Mouse (Mus musculus) heart, postnatal 36 days (tissue): ENCODE results near the gene Mau2. TPM values are rescaled to one million over a fixed set of nuclear protein-coding genes. Genes with fewer than 3 reads are reported as not detected.
"Not testable (repeated sequence)": the region's sequence is repeated elsewhere in the genome, so short reads cannot be mapped to it uniquely, and the experiment has no call there.

Experiments
- DNase-seq, 2 experiments: peaks; one replicate each; pipeline ENCODE4 v3.0.0; 2021 to 2022
- intact Hi-C: fragments of 180-260 bp; cut with DNase I; formaldehyde crosslinking; loops from one replicate; pipeline ENCODE4 v1.15.1; 2025
- total RNA-seq, 2 experiments: library from RNA; stranded (reverse); gene quantifications; 2 replicates each; pipeline ENCODE4 v1.2.3; 2021

Gene Mau2
- total RNA-seq, 2 experiments from 2014 or later = 35.3 to 38.6 TPM

DNA sequence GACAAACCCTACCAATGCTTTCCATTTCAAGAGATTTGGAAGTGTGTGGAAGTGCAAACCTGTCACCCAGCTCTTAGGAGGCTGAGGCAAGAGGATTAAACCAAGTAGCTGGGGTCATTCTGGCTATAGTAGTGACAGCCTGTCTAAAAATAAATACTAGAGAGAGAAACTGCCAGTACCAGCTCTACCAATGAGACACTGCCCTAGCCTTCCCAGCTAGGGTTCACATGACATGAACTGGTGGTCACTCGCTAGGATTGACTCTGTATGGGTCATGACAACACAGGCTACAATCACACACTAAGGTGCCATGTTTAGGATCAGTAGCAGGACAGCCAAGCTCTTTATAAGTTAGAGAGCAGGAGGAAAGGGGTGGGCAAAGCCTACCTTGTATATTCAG is 12.3 kb downstream of the Mau2 start:
- DNase-seq = no peak
- intact Hi-C loops = no loop called here

DNA sequence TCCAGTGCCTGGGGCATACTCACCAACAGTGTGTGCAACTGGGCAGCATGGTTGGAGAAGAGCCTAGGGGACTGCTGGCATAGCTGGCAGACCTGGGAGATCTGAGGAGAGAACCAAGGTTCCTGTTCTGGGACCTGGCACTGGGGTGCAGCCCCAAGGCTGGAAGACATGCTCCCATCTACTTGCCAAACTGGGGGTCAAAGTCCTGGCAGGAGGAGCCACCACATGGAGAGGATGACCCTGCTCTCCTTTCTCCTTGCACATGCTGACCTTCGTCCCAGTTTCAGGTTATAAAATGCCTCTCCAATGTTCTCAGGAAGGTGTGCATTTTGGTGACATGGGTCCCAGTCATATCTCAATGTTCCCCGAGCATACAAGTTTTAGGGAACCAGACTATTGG is 16.4 kb downstream of the Mau2 start:
- no peak for DNase-seq

DNA sequence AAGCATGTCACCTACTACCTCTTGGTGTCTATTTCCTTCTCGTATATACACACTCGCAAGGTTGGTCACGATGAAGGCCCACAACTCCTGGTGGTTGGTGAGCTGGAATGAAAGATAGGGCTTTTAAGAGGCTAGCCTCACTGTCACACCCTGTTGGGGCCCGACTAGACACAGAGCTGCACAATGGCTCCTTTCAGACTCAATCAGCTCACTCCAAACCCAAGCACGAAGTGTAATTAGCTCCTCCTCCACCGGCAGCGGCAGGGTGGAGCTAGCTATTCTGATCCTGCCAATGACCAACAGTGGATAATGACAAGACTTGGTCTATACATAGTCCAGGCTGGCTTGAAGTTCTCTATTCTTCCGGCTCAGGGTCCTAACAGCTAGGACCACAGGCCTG is 18.9 kb downstream of the Mau2 start:
- intact Hi-C loops = no loop called here
- no peak for DNase-seq

More for the DNA sequence above, 16.4 kb downstream of the Mau2 start:
- intact Hi-C loops = no loop called here

DNA sequence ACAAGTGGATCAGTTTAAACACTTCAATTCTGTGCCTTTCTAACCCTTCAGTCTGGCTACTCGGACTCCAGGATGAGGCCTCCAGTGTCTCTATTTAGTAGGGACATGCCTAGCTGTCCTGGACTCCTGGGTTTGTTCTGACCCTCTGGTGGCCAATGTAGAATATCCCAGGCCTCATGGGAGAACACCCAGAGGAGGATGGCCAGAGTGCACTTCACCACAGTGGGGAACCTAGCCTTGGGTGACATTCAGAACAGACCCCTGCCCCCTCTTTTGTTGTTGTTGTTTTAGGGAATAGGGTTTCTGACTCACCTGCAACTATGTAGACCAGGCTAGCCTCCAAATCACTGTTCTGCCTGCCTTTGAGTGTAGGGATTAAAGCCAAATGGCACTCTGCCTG is 27.5 kb downstream of the Mau2 start:
- intact Hi-C loops = no loop called here
- no peak for DNase-seq

DNA sequence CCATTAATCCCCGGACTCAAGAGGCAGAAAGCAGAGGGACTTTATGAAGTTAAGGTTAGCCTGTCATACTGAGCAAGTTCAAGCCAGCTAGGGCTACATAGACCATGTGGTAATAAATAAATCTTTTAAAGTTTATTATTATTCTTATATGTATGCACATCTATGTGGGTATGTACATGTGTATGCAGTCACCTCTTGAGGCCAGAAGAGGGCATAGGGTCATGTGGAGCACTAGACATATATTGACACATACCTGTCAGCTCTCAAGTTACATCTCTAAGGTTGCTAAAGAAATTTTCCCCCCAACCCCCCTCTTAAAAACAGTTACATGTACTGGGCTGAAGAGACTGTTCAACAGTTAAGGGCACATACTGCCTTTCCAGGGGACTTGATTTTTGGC is 29.8 kb downstream of the Mau2 start:
- intact Hi-C loops = no loop called here

DNA sequence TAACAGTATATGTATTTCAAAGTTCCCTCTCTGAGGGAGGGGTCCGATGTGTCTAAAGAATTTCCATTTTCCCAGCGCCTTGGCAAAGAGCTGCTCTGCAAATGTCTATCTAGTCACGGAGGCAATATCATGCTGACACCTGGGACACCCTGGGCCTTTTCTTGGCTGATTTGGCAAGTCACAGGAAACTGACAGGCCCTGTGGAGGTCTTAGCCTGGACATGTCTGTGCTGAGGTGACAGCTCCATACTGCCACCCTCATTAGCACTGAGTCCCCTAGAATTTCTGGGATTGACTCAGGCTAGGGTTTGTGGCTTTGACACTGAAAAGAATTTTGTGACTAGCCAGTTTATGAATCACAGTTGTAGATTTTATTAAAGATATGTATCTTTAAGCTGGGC is 30.2 kb downstream of the Mau2 start:
- intact Hi-C loops = no loop called here
- DNase-seq = no peak

More for the DNA sequence above, 29.8 kb downstream of the Mau2 start:
- no peak for DNase-seq

DNA sequence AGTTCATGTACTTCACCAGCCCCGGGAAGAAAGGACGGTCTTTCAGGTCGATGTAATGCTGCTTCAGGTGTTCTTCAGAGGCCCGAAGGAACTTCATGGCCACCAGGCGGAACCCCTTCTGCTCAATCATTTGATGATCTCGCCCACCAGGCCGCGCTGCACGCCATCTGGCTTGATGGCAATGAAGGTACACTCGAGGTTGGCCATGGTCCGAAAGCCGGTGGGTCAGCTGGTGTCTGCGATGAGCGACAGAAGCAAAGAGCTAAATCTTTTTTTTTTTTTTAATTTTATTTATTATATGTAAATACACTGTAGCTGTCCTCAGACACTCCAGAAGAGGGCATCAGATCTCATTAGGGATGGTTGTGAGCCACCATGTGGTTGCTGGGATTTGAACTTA is 31.7 kb downstream of the Mau2 start:
- DNase-seq, intact Hi-C loops: not testable (repeated sequence)

DNA sequence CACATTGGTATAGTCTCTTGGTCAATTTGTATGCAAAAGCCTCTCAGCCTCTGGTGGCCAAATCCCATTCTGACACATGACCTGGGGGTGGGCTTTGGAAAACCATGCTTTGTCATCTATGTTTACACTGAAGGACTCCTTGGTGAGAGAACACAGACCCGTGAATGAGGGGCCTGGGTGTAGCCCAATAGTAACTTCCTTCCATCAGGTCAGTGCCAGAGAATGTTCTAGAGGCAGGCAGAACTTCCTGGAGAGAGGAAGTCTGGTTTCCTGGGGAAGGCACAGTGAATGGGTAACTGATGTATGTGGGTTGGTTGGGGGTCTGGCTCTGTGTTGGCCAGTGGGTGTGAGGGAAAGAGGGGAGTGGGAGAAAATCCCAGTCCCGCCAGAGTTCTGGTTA is 37.4 kb downstream of the Mau2 start:
- peak; percentile 38 to 41 for DNase-seq
- intact Hi-C loops = no loop called here

DNA sequence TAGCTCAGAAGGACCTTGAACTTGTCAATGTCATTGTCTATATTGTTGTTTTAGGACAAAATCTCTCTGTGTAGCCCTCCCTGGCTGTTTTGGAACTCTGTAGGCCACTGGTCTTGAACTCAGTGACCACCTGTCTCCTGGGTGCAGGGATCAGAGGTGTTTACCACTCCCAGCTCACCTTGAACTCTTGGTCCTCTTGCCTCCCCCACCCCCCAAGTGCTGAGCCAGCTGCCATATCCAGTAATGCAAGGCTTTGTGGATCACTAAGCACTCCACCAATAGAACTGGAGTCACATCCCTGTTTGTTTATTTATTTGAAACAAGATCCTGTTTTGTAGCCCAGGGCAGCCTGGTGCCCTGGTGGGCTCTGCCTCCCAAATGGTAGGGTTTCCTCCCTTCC is 38.2 kb downstream of the Mau2 start:
- intact Hi-C loops = no loop called here

DNA sequence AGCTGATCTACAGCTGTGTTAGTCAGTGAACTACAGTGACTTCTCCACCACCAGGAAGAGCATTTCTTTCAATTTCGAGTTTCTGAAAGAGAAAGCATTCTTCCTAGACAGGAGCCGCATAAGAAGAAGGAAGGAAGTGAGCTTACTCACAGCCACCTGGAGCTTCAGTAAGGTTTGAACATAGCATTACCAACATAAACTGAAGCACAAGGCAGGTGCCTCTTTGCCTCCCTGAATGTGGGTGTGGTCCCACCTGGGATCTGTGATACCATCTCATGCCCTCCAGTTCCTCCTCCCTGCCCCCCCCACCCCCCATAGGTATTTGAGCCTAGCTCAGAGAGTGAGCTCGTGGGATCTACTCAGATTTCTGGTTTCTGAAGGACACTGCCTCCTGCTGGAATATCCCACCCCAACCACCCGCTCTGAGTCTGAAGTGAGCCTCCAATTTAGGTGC is 39.3 kb downstream of the Mau2 start:
- no peak for DNase-seq
- intact Hi-C loops = loop anchor here (2.0 kb wide), 1 partner anchor 128 kb away; no protein-coding TSS in a partner anchor

More for the DNA sequence above, 38.2 kb downstream of the Mau2 start:
- DNase-seq = no peak

DNA sequence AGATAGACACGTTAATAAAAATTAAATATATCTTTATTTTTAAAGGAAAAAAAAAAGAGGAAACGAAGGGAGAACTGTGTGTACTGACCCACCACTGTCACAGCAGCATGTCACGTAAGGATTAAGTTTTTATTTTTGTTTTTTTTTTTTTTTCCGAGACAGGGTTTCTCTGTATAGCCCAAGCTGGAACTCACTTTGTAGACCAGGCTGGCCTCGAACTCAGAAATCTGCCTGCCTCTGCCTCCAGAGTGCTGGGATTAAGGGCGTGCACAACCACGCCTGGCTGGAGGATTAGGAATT is 40.7 kb downstream of the Mau2 start:
- intact Hi-C loops = loop anchor here (1.0 to 2.0 kb wide), 2 partner anchors 83 to 127 kb away; no protein-coding TSS in a partner anchor
- DNase-seq = not testable (repeated sequence)

DNA sequence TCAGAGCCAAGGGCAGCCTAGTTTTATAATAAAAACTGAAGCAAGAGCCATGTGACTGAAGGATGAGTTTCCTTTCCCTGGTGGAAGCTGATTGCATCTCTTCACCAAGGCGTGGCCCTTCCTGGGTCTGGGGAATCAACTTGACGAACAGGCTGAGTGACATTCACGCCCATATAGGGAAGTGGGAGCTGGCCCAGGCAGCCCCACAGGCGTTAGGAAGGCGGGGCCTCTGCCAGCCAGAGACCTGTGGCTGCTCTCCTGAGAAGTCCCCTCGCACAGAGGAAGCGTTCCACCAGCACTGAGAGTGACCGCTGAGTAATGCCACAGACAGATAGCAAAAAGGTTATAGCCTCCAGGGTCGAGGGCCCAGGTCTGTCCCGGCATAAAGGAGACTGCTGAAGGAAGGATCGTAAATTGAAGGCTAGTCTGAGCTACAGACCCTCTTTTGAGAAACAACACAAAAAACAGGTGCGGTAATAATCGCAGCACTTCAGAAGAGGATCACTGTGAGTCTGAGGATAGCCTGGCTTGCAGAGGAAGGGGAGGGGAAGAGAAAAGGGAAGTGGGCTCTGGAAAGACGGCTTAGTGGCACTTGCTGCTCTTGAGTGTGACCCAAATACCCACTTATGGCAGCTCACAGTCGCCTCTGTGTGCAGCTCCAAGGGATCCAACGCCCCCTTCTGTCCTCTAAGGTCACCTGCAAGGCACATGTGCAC is 41.2 kb downstream of the Mau2 start:
- DNase-seq = peak; percentile 55 to 62
- intact Hi-C loops = loop anchor here (1.0 kb wide), 1 partner anchor 82 kb away; no protein-coding TSS in a partner anchor

DNA sequence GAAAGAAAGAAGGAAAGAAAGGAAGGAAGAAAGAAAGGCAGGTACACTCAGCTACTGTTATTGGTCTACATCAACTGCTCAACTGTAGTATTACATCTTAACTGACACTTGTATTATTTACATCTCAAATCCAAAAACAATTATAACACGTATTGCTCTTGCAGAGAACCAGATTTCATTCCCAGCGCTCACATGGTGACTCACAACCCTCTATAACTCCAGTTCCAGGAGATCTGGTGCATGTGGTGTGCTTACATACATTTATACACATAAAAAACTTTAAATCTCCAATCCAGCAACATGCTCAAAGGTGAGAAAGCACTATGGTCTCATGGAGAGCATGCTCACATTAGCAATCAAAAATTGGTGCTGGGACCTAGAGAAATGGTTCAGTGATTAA is 42.3 kb downstream of the Mau2 start:
- intact Hi-C loops = no loop called here
- DNase-seq = no peak

DNA sequence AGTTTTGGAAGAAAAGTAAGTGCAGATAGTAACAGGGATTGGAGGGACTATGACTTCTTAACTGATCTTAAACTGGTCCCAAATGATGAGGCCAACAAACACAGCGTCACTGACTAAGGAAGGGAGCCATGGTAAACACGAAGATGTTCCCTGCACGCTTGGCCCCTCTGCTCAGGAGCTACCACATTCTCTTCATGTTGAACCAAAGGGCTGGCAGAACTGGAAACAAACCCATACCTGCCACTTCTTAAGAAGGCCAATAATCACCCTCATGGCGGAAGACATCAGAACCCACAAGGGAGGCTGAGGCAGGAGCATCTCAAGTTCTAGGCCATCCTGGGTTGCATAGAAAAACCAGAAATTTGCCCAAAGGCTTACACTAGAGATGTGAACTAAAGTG is 43.3 kb downstream of the Mau2 start:
- no peak for DNase-seq
- intact Hi-C loops = loop anchor here (10.0 kb wide), 1 partner anchor 374 kb away; the partner anchor contains the start of gene Zfp868

DNA sequence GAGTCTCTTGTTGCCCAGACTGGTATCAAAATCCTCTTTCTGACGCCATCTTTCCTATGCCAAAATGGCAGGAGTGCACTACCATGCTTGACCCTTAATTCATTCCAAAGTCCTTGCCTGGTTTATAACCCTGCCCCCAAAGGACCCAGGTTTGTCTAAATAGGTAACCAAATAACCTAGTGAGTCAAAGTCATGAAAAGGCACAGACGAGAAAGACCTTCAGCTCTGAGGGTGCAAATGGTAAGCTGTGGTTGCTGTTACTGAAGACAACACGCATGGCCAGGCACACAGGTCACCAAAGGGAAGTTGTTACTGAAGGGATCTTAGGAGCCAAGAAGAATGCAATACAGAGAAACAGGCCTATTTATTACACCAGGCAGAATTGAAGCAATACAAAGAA is 43.8 kb downstream of the Mau2 start:
- intact Hi-C loops = loop anchor here (10.0 kb wide), 1 partner anchor 374 kb away; the partner anchor contains the start of gene Zfp868

DNA sequence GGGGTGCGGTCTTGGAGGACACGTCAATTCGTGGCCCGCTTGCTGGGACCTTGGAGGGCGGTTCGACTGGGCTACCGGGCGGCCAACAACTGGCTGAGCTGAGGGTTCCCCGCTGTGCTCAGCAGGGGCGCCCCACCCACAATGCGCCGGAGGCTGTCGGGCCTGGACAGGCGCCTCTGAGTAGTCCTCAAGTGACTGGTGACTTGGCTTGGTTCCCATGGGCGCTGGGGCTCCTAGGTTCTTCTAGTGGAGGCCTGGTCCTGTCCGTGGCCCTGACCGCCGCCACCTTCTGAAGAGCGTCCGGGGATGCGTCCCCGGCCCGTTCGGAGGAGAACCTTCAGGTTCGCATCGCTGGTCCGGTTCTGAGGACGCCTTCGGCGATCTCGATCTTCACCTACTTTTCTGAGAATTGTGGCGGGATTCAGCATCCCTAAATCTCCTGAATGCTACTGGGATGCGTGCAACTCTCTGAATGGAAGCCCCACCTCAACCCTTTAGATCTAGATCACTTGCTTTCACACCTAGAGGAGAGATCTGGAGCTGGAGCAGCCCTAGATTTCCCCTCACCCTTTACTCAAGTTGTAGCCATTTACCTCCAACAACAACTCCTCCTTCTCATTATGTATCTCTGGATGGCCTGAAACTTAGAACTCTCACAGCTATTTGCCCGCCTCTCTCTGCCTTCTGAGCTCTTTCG is 45.8 kb downstream of the Mau2 start:
- no peak for DNase-seq
- intact Hi-C loops = loop anchor here (10.0 kb wide), 1 partner anchor 372 kb away; the partner anchor contains the start of gene Zfp868

More for the DNA sequence above, 43.8 kb downstream of the Mau2 start:
- DNase-seq = no peak

DNA sequence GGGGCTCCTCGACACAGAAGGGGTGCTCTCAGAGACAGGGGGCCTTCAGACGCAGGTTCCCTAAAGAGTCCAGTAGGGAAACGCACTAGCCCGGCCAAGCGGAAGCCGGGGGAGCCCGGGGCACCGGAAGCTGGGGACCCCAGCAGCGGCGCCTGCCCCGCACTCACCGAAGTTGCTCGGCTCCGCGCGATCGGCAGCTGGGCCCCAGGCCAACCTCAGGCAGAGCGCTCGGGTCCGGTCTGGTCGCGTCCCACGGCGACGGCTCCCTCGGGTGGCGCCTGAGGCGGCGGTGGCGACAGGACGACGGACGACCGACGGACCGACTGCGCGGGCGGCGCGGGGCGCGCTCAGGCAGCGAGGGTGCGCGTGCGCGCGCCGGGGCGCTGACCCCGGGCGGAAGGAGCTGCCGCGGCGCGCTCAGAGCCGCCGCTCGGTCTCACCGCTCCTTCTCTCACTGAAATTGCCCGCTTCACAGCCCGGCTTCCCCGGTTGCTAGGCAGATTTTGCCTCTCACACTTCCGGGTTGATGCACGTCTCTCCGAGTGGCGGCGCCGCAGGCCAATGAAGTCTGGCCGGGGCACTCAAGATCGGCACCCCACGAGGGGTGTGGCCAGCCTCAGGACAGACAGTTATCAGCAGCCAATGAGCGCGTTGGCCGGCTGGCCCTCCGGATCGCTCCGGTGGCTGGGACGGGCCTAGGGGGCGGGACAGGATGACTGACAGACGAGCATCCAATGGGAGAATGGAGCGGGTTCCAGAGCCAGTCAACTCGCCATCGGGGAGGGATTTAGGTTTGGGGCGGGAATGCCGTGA is 46.6 kb downstream of the Mau2 start, which contains the start of gene Gatad2a:
Gene Gatad2a (minus strand): TSS at position 609 of the 813 bp plus-strand sequence.
- DNase-seq = peak; percentile 100
- intact Hi-C loops = loop anchor here (1.0 to 10.0 kb wide), 2 partner anchors 22 to 371 kb away; partner anchors contain the start of gene Zfp868

DNA sequence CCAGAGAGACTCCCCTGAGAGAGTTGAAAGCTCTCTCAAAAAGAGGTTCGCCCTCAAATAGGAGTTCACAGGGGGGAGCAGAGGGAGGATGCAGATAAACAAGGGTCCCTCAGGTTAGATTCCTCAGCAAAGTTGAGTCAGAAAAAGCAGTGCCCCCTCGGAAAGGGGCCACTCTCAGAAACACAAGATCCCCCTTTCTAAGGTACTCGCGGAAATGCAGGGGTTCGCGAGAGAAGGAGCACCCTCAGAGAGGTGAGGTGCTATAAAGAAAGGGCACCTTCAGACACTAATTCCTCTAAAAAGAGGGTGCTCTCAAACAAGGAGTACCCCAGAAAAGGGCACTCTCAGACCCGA is 47.1 kb downstream of the Mau2 start:
- intact Hi-C loops = loop anchor here (1.0 to 10.0 kb wide), 2 partner anchors 21 to 371 kb away; partner anchors contain the start of gene Zfp868
- no peak for DNase-seq

DNA sequence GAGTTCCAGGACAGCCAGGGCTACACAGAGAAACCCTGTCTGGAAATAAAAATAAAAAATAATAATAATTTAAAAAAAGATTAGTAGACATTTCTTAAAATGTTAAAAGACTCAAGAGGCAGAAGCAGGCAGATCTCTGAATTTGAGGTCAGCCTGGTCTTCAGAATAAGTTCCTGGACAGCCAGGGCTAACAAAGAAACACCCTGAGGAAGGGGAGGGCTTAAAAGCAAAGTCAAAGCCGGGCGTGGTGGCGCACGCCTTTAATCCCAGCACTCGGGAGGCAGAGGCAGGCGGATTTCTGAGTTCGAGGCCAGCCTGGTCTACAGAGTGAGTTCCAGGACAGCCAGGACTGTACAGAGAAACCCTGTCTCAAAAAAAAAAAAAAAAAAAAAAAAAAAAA is 53.6 kb downstream of the Mau2 start:
- intact Hi-C loops = not testable (repeated sequence)

DNA sequence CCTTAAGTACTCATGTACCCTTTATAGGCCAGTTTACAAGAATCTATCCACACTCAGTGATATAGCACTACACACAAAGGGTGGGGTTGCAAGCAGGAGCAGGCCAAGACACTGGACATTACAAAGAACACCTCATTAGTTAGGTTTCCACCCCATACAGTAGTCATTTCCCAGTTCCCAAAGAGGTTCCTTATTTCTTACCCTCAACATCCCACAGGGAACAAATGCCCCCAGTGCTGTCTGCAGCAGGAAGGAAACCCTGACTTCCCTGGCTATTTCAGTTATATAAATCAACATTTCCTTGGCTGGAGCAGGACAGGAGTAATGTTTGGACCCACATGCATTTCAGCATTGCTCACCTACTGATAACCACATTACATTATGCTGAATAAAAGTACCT is 54.8 kb downstream of the Mau2 start:
- intact Hi-C loops = no loop called here

More for the DNA sequence above, 53.6 kb downstream of the Mau2 start:
- not testable (repeated sequence) for DNase-seq

More for the DNA sequence above, 54.8 kb downstream of the Mau2 start:
- no peak for DNase-seq
